Mouse (Mus musculus): ENCODE data around the gene Rhbdd1. TPM values are rescaled to one million over a fixed set of nuclear protein-coding genes. Genes with fewer than 3 reads are reported as not detected.

The Rhbdd1 gene
- polyA plus RNA-seq, 1 experiment: 12.6 TPM

DNA sequence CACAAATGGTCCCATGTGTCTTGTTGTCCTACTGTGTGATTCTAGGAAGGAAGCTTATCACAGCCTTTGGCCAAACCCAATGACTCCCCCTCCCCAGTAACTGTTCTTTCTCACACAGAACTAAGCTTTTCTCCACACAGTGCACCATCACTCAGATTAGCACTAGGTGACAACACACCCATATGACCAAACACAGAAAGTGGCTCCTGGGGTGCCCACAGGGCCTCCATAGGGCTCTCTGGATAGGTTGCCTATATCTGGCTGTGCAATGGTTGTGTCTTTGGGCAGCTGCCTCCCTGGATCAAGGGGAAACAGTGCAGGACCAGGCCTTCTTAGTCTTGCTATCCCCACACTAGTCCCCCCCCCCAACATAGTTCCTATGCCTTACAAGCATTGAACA is 157.2 kb downstream of the Rhbdd1 start:
- no peak for TF ChIP-seq MAX (IDR thresholded peaks at IDR 0.05)
- TF ChIP-seq USF1 (IDR thresholded peaks at IDR 0.05; ENCODE audit: low read depth): no peak
- TF ChIP-seq MYOD1 (IDR thresholded peaks at IDR 0.05; ENCODE audit: control insufficient read depth, insufficient read length, low read depth): no peak
- no peak for TF ChIP-seq CEBPB (IDR thresholded peaks at IDR 0.05; ENCODE audit: low read depth)
- no peak for TF ChIP-seq FOSL1 (IDR thresholded peaks at IDR 0.05; ENCODE audit: insufficient read depth, low read length, poor library complexity, severe bottlenecking)
- no peak for TF ChIP-seq MYOG (IDR thresholded peaks at IDR 0.05; ENCODE audit: control insufficient read depth, extremely low read depth, insufficient read length)
- TF ChIP-seq CTCF (IDR thresholded peaks at IDR 0.05; ENCODE audit: control insufficient read depth, insufficient read depth, insufficient read length): no peak
- Histone ChIP-seq H3K36me3 (ENCODE audit: control insufficient read depth, insufficient read depth) (no peaks in the 10 kb centered on the region), H3K4me3 (ENCODE audit: insufficient read depth, poor library complexity, severe bottlenecking) (no peak overlapping the region), H3K79me3 (ENCODE audit: low read depth) (no peaks in the 10 kb centered on the region), H3K27me3 (ENCODE audit: control insufficient read depth, insufficient read depth, insufficient read length) (no peaks in the 10 kb centered on the region), H3ac (ENCODE audit: control insufficient read depth, insufficient read length, low read depth) (no peak overlapping the region), H3K79me2 (ENCODE audit: control insufficient read depth, insufficient read depth) (no peaks in the 10 kb centered on the region)

DNA sequence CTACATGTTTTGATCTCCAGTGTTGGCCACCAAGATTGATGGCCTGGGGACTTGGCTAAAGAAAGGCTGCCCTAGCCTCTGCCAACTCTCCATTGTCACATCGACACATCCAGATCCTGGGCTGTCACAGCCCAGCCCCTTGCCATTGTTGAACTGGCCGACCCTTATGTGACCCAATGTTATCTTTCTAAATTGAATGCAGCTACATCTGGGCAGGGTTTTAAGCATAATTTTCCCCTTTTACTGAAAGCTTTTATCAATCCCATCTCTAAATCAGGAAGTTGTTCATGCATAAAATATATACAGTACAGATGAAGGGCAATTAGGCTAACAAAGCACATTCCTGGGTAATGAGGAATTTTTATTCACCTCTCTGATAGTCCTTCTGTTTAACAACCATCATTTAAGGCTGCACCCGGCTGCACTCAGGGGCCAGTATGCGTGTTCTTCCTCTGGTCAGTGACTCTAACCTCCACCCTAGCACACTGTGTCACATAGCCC is 158.3 kb downstream of the Rhbdd1 start:
- no peak overlapping the region for H3ac ChIP-seq (ENCODE audit: control insufficient read depth, insufficient read length, low read depth)
- H3K79me2 ChIP-seq (ENCODE audit: control insufficient read depth, insufficient read depth): no peaks in the 10 kb centered on the region
- TF ChIP-seq MAX (IDR thresholded peaks at IDR 0.05): no peak
- TF ChIP-seq CEBPB (IDR thresholded peaks at IDR 0.05; ENCODE audit: low read depth): no peak
- TF ChIP-seq MYOG (IDR thresholded peaks at IDR 0.05; ENCODE audit: control insufficient read depth, extremely low read depth, insufficient read length): no peak
- no peak for TF ChIP-seq USF1 (IDR thresholded peaks at IDR 0.05; ENCODE audit: low read depth)
- no peak for TF ChIP-seq CTCF (IDR thresholded peaks at IDR 0.05; ENCODE audit: control insufficient read depth, insufficient read depth, insufficient read length)
- no peak for TF ChIP-seq MYOD1 (IDR thresholded peaks at IDR 0.05; ENCODE audit: control insufficient read depth, insufficient read length, low read depth)
- TF ChIP-seq FOSL1 (IDR thresholded peaks at IDR 0.05; ENCODE audit: insufficient read depth, low read length, poor library complexity, severe bottlenecking): no peak
- H3K36me3 ChIP-seq (ENCODE audit: control insufficient read depth, insufficient read depth): no peaks in the 10 kb centered on the region
- no peak overlapping the region for H3K4me3 ChIP-seq (ENCODE audit: insufficient read depth, poor library complexity, severe bottlenecking)
- no peaks in the 10 kb centered on the region for H3K27me3 ChIP-seq (ENCODE audit: control insufficient read depth, insufficient read depth, insufficient read length)
- no peaks in the 10 kb centered on the region for H3K79me3 ChIP-seq (ENCODE audit: low read depth)

DNA sequence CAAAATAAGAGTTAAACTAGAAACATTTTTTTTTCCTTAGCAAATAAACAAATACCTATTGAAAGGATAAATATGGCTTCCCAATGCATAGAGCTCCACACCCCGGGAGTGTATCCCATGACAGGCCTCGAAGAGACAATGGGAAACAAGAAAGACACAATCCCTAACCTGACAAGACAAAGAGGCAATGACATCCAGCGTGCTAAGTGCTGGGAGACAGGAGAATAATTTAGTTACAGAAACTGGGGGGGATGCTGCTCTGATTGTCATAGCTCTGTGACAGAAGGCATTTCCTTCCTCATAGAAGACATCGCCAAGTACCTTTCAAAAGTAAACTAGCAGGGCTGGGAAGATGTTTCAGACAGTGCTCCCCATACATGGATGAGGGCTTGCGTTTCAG is 159.0 kb downstream of the Rhbdd1 start:
- TF ChIP-seq MYOG (IDR thresholded peaks at IDR 0.05; ENCODE audit: control insufficient read depth, extremely low read depth, insufficient read length): no peak
- no peak for TF ChIP-seq CEBPB (IDR thresholded peaks at IDR 0.05; ENCODE audit: low read depth)
- TF ChIP-seq MYOD1 (IDR thresholded peaks at IDR 0.05; ENCODE audit: control insufficient read depth, insufficient read length, low read depth): no peak
- TF ChIP-seq FOSL1 (IDR thresholded peaks at IDR 0.05; ENCODE audit: insufficient read depth, low read length, poor library complexity, severe bottlenecking): no peak
- no peak for TF ChIP-seq CTCF (IDR thresholded peaks at IDR 0.05; ENCODE audit: control insufficient read depth, insufficient read depth, insufficient read length)
- TF ChIP-seq MAX (IDR thresholded peaks at IDR 0.05): no peak
- no peak for TF ChIP-seq USF1 (IDR thresholded peaks at IDR 0.05; ENCODE audit: low read depth)
- H3K79me3 ChIP-seq (ENCODE audit: low read depth): no peaks in the 10 kb centered on the region
- no peak overlapping the region for H3K4me3 ChIP-seq (ENCODE audit: insufficient read depth, poor library complexity, severe bottlenecking)
- no peak overlapping the region for H3ac ChIP-seq (ENCODE audit: control insufficient read depth, insufficient read length, low read depth)
- no peaks in the 10 kb centered on the region for H3K27me3 ChIP-seq (ENCODE audit: control insufficient read depth, insufficient read depth, insufficient read length)
- H3K79me2 ChIP-seq (ENCODE audit: control insufficient read depth, insufficient read depth): no peaks in the 10 kb centered on the region
- H3K36me3 ChIP-seq (ENCODE audit: control insufficient read depth, insufficient read depth): no peaks in the 10 kb centered on the region

- H3K4me3 ChIP-seq (ENCODE audit: insufficient read depth, poor library complexity, severe bottlenecking): no peak overlapping the region
- H3K27me3 ChIP-seq (ENCODE audit: control insufficient read depth, insufficient read depth, insufficient read length): no peaks in the 10 kb centered on the region
- no peaks in the 10 kb centered on the region for H3K79me3 ChIP-seq (ENCODE audit: low read depth)
- H3ac ChIP-seq (ENCODE audit: control insufficient read depth, insufficient read length, low read depth): no peak overlapping the region
- no peaks in the 10 kb centered on the region for H3K36me3 ChIP-seq (ENCODE audit: control insufficient read depth, insufficient read depth)
- TF ChIP-seq MYOG (IDR thresholded peaks at IDR 0.05; ENCODE audit: control insufficient read depth, extremely low read depth, insufficient read length) (no peak), CEBPB (IDR thresholded peaks at IDR 0.05; ENCODE audit: low read depth) (no peak), MYOD1 (IDR thresholded peaks at IDR 0.05; ENCODE audit: control insufficient read depth, insufficient read length, low read depth) (no peak)
- no peaks in the 10 kb centered on the region for H3K79me2 ChIP-seq (ENCODE audit: control insufficient read depth, insufficient read depth)
These were observed 159.6 kb downstream of the Rhbdd1 start for GRCm38 (mm10) chr1:82475821-82476220.

DNA sequence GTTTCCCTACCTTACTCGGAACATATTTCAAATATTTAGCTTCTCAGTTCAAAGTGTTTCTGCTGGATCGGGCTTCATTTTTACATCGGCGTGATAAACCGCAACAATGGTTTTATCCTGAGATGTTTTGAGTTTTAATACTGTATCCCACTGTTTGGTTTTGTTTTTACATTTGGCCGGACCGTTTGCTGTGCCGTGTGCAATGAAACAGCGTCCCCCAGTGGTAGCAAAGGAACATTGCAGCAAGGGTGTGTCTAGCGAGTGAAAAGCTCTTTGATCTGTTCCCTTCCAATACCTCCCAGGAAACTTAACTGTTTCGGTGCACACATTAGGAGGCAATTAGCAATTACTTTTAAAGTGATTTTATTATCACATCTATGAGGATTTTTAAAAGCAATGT is 160.0 kb downstream of the Rhbdd1 start:
- Histone ChIP-seq H3K79me2 (ENCODE audit: control insufficient read depth, insufficient read depth) (no peaks in the 10 kb centered on the region), H3K27me3 (ENCODE audit: control insufficient read depth, insufficient read depth, insufficient read length) (no peaks in the 10 kb centered on the region), H3K36me3 (ENCODE audit: control insufficient read depth, insufficient read depth) (no peaks in the 10 kb centered on the region), H3ac (ENCODE audit: control insufficient read depth, insufficient read length, low read depth) (no peak overlapping the region), H3K4me3 (ENCODE audit: insufficient read depth, poor library complexity, severe bottlenecking) (no peak overlapping the region), H3K79me3 (ENCODE audit: low read depth) (no peaks in the 10 kb centered on the region)
- TF ChIP-seq FOSL1 (IDR thresholded peaks at IDR 0.05; ENCODE audit: insufficient read depth, low read length, poor library complexity, severe bottlenecking): no peak
- TF ChIP-seq USF1 (IDR thresholded peaks at IDR 0.05; ENCODE audit: low read depth): no peak
- no peak for TF ChIP-seq CEBPB (IDR thresholded peaks at IDR 0.05; ENCODE audit: low read depth)
- peak; percentile 80 for TF ChIP-seq CTCF (IDR thresholded peaks at IDR 0.05; ENCODE audit: control insufficient read depth, insufficient read depth, insufficient read length)
- TF ChIP-seq MAX (IDR thresholded peaks at IDR 0.05): no peak
- no peak for TF ChIP-seq MYOG (IDR thresholded peaks at IDR 0.05; ENCODE audit: control insufficient read depth, extremely low read depth, insufficient read length)
- no peak for TF ChIP-seq MYOD1 (IDR thresholded peaks at IDR 0.05; ENCODE audit: control insufficient read depth, insufficient read length, low read depth)

DNA sequence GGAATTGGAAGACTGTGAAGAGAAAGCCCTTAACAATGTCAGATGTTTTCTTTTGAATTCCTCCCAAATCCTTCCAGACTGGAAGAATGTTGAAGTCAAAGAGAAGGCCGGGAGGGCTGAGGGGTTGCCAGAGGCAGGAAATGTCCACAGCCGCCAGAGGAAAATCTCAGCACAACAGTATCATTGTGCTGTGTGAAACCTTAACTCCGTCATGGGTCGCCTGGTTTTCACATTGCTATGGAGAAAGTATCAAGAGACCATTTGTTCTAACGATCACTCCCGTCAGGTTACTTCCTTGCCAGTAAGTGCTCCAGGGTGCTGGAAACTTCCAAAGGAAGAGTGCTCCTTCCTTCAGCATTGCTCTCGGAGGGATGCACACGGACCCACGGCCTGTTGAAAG is 160.5 kb downstream of the Rhbdd1 start:
- H3K4me3 ChIP-seq (ENCODE audit: insufficient read depth, poor library complexity, severe bottlenecking): no peak overlapping the region
- no peaks in the 10 kb centered on the region for H3K36me3 ChIP-seq (ENCODE audit: control insufficient read depth, insufficient read depth)
- H3K79me2 ChIP-seq (ENCODE audit: control insufficient read depth, insufficient read depth): no peaks in the 10 kb centered on the region
- no peaks in the 10 kb centered on the region for H3K79me3 ChIP-seq (ENCODE audit: low read depth)
- TF ChIP-seq CTCF (IDR thresholded peaks at IDR 0.05; ENCODE audit: control insufficient read depth, insufficient read depth, insufficient read length) (no peak), MAX (IDR thresholded peaks at IDR 0.05) (no peak), CEBPB (IDR thresholded peaks at IDR 0.05; ENCODE audit: low read depth) (no peak), MYOD1 (IDR thresholded peaks at IDR 0.05; ENCODE audit: control insufficient read depth, insufficient read length, low read depth) (no peak), FOSL1 (IDR thresholded peaks at IDR 0.05; ENCODE audit: insufficient read depth, low read length, poor library complexity, severe bottlenecking) (no peak), MYOG (IDR thresholded peaks at IDR 0.05; ENCODE audit: control insufficient read depth, extremely low read depth, insufficient read length) (no peak), USF1 (IDR thresholded peaks at IDR 0.05; ENCODE audit: low read depth) (no peak)
- no peaks in the 10 kb centered on the region for H3K27me3 ChIP-seq (ENCODE audit: control insufficient read depth, insufficient read depth, insufficient read length)
- no peak overlapping the region for H3ac ChIP-seq (ENCODE audit: control insufficient read depth, insufficient read length, low read depth)

Data from C2C12 (cell line).